Mouse (Mus musculus) small intestine, adult 2 months (tissue): ENCODE data around the gene Gna14. TPM values are rescaled to one million over a fixed set of nuclear protein-coding genes. Genes with fewer than 3 reads are reported as not detected.

Experiments
- H3K27ac ChIP-seq: fragments of 200-500 bp; 2 replicates; pipeline ENCODE4 v1.5.1; 2012; ENCODE audit warnings: low read depth, low read length, control low read depth, inconsistent platforms; ENCODE audit not compliant: insufficient read depth
- H3K27me3 ChIP-seq: fragments of 200-500 bp; 2 replicates; pipeline ENCODE4 v1.6.1; 2012; ENCODE audit warnings: mild to moderate bottlenecking, moderate library complexity, low read length, inconsistent platforms; ENCODE audit not compliant: control insufficient read depth, insufficient read depth
- H3K36me3 ChIP-seq: fragments of 200-500 bp; 2 replicates; pipeline ENCODE4 v1.6.1; 2012; ENCODE audit warnings: mild to moderate bottlenecking, low read length, control low read depth, inconsistent platforms; ENCODE audit not compliant: control insufficient read depth, insufficient read depth
- H3K4me1 ChIP-seq: fragments of 200-500 bp; 2 replicates; pipeline ENCODE4 v1.6.1; 2012; ENCODE audit warnings: low read length, inconsistent platforms, mixed read lengths; ENCODE audit not compliant: control insufficient read depth, insufficient read depth, insufficient read length
- H3K4me3 ChIP-seq: fragments of 200-500 bp; 2 replicates; pipeline ENCODE4 v1.5.1; 2012; ENCODE audit warnings: low read depth, mild to moderate bottlenecking, control low read depth, inconsistent platforms, low read length, moderate library complexity
- CTCF ChIP-seq: fragments of 200-500 bp; IDR thresholded peaks from 2 replicates; pipeline ENCODE4 v1.5.1; 2012; ENCODE audit warnings: low read depth, mild to moderate bottlenecking, control low read depth, inconsistent platforms, low read length, moderate library complexity, mixed read lengths; ENCODE audit not compliant: insufficient replicate concordance, insufficient read length; ENCODE audit errors: extremely low read depth
- POLR2A ChIP-seq: fragments of 200-500 bp; IDR thresholded peaks from 2 replicates; pipeline ENCODE4 v1.6.1; 2012; ENCODE audit warnings: low read depth, mild to moderate bottlenecking, control low read depth, inconsistent platforms, low read length, moderate library complexity
- WGBS: fragments of 180-500 bp; shearing (Covaris S2); methylation state at CpG from one replicate; pipeline ENCODE4 v1.1.7; 2018; 5-methylcytosine and 5-hydroxymethylcytosine counted together
- polyA plus RNA-seq: library from polyadenylated mRNA; depleted of rRNA; stranded (reverse); fragments of >200 nt; gene quantifications from 2 replicates; pipeline ENCODE4 v1.2.3, GENCODE M21; 2012; rRNA removed

Gna14 gene
- polyA plus RNA-seq, result 0.52 and 1.6 TPM in 2 replicates

DNA sequence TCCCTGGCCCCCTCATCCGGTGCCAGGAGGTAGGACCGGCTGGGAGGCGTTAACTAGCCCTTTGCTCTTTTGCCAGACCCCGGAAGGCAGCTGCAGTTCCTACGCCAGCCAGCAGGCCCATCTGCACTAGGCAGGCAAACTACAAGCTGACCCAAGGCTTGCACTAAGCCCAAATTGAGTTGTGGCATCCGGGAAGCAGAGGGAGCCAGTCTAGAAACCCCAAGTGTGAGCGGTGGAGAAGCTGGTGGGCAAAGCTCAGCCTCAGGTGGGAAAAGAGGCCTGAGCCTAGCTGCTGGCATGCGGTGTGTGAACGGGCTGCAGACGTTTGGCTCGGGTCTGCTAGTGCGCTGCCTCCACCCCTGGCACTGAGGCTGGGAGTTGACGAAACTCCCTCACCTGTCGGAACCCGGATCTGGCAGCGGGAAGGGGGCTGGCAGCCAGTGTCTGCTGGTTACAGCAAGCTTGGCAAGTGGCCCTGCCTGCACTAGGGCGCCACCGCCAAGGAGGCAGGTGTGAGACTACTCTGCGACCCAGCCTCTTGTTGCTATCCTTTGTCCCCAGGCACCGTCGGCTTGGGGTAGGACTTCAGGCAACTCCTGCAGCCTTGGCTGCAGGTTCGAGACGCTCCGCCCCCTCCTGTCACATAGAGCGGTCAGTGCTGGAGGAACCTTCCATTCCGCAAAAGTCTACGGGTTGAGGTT lies at the start of gene Gna14:
TSS of gene Gna14 (plus strand) at position 232 of the 701 bp plus-strand sequence.
- Histone ChIP-seq H3K4me1 (peaks cover 15% of the 10 kb centered on the region), H3K27ac (0 out of 2 replicates have a peak within 1 kb of the TSS, but pooled peaks have one; percentile 17)
- WGBS, result under 1% methylated on average over 27 of the region's 27 CpGs

DNA sequence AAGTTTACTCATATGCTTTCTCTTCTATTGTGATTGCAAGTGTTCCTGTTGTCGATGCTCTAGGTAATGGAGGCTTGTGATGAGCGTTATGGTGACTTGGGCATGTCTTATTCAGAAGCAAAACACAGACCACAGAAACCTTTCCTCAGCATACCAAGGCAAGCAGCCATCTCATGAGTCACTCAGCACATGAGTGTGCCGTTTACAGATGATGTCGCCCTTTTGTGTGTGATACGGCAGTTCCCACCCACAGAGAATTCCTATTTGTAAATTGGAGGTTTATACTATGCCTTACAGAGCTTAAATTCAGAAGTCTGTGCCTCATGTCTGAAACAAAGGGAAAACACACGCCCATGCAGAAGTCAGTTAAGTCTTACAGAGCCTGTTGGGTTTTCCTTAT lies 49.0 kb upstream of the Gna14 start:
- Histone ChIP-seq H3K36me3 (peaks cover 16% of the 10 kb centered on the region), H3K4me3 (no peak overlapping the region), H3K27me3 (no peaks in the 10 kb centered on the region), H3K27ac (no peak overlapping the region), H3K4me1 (peaks cover 2% of the 10 kb centered on the region; the same call in 1 of the 2 replicates)
- 81% methylated on average over 6 of the region's 6 CpGs for WGBS
- TF ChIP-seq CTCF (no peak), POLR2A (no peak)

More for the DNA sequence above, at the start of gene Gna14:
- Histone ChIP-seq H3K27me3 (peaks cover 15% of the 10 kb centered on the region), H3K36me3 (no peaks in the 10 kb centered on the region), H3K4me3 (peak within 1 kb of the TSS; percentile 57)
- TF ChIP-seq POLR2A (no peak), CTCF (peak; percentile 67; the same call in 1 of the 2 replicates)

DNA sequence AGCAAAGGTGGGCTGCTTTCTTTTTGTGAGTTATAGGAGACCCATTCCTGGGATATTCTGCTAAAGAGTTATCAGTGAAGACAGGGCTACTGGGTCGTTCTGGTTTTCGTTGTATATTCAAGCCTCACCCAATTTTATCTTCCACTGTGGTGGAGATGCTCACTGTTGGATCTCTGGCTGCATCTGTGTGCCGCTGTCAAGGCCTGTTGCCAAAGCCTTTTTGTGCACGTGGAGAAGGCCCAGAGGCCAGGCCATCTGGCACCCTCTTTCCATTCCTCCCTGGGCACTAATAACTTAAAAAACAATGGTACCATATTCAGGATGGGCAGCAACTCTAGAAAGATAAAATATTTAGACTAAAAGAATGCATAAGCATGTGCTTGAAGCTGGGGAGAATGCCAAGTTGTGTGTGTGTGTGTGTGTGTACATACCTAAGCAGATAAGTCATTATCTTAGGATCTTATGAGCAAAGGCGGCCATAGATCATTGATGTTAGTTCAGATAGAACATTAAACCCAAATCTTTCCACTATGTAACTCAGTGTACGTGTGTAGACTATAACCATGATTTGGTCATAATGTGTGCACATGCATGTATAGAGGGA lies 45.3 kb upstream of the Gna14 start:
- H3K4me1 ChIP-seq, result no peaks in the 10 kb centered on the region
- H3K27ac ChIP-seq, result no peak overlapping the region
- peaks cover 7% of the 10 kb centered on the region for H3K36me3 ChIP-seq
- no peaks in the 10 kb centered on the region for H3K27me3 ChIP-seq
- H3K4me3 ChIP-seq, result no peak overlapping the region
- TF ChIP-seq POLR2A (no peak), CTCF (no peak)
- 81% methylated on average over 6 of the region's 6 CpGs for WGBS

GRCm38 (mm10) chr19:16394381-16394780 lies 41.2 kb upstream of the Gna14 start:
- WGBS, result 85% methylated on average over 5 of the region's 5 CpGs
- no peaks in the 10 kb centered on the region for H3K36me3 ChIP-seq
- H3K27me3 ChIP-seq, result no peaks in the 10 kb centered on the region
- TF ChIP-seq CTCF (no peak), POLR2A (no peak)
- H3K27ac ChIP-seq, result no peak overlapping the region
- no peaks in the 10 kb centered on the region for H3K4me1 ChIP-seq
- H3K4me3 ChIP-seq, result no peak overlapping the region

DNA sequence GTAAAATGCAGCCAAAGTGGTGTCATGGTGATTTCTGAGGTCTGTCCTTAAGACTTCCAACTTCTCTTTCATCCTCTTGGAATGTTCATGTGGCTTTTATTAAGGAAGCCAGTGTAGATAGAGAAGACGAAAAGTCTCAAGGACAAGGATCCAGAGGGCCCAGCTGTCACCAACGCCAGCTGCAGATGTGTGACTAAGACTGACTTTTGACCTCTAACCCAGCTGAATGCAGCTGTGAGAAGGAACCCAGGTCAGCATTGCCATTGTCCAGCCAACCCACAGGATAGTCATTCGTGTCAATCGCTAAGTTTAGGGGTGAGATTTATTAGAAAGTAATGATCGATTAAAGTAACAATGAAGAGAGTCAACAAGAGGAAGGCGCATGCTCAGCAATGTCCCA lies 32.5 kb upstream of the Gna14 start:
- TF ChIP-seq CTCF, result no peak
- Histone ChIP-seq H3K4me3 (no peak overlapping the region), H3K4me1 (0 out of 2 replicates have a peak, but pooled peaks cover 2% of the 10 kb centered on the region), H3K36me3 (no peaks in the 10 kb centered on the region), H3K27ac (no peak overlapping the region), H3K27me3 (no peaks in the 10 kb centered on the region)
- WGBS, result 58% methylated on average over 6 of the region's 6 CpGs

GRCm38 (mm10) chr19:16407727-16408126 lies 27.8 kb upstream of the Gna14 start:
- H3K4me3 ChIP-seq, result no peak overlapping the region
- WGBS, result 60% methylated on average over 1 of the region's 1 CpGs
- no peak overlapping the region for H3K27ac ChIP-seq
- TF ChIP-seq CTCF (no peak), POLR2A (no peak)
- 0 out of 2 replicates have a peak, but pooled peaks cover 2% of the 10 kb centered on the region for H3K4me1 ChIP-seq
- H3K27me3 ChIP-seq, result no peaks in the 10 kb centered on the region
- no peaks in the 10 kb centered on the region for H3K36me3 ChIP-seq

DNA sequence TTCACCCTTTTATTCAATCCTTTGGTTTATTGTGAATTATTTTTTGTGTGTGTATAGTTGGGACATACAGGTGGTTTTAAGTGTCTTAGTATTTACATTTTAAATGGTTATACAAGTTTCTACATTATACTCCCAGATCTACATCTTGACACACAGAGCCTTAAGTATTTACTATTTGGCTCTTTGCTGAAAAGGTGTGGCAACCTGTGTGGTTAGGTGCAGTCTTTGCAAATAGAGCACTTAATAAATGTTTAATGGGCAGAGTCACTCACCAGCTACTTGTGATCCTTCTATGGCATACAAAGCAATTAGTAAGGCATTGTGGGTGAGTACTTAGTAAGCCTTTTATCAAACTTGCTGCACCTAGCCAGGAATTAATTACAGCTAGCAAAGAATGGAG lies 24.3 kb upstream of the Gna14 start:
- H3K4me3 ChIP-seq, result no peak overlapping the region

More for the DNA sequence above, 24.3 kb upstream of the Gna14 start:
- H3K4me1 ChIP-seq, result 0 out of 2 replicates have a peak, but pooled peaks cover 2% of the 10 kb centered on the region
- no peaks in the 10 kb centered on the region for H3K36me3 ChIP-seq
- no peaks in the 10 kb centered on the region for H3K27me3 ChIP-seq
- no peak for TF ChIP-seq POLR2A
- no peak for TF ChIP-seq CTCF
- no peak overlapping the region for H3K27ac ChIP-seq
